Mouse (Mus musculus) NIH3T3 (cell line): Measurements from ENCODE around the gene Tada2b.
A peak's percentile ranks its signal among the peaks of the same experiment; 100 is the strongest.

Experiments used
- DNase-seq: peaks from one replicate; pipeline ENCODE4 v3.0.0-alpha.2; 2012; ENCODE audit warnings: low read depth

Tada2b gene

GRCm38 (mm10) chr5:36480398-36480797 lies 3.7 kb downstream of the Tada2b start:
- DNase-seq = peak; percentile 54

DNA sequence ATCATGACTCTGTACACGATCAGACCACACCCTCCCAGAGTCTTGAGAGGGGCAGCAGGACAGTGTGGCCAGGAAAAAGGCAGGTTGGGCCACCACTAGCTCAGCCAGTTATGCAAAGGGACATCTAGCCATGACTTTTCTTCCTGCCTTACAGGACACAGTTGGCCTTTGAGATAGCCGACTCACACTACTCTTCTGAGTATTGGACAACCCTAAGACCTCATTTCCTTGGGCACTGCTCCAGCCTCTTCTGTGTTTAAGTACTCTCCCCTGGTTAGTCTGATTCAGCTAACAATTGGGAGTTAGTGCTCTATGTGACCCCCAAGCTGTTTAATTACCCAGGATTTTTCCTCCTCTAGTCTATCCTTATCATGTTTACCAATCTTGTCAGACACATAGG lies 4.3 kb downstream of the Tada2b start:
- DNase-seq = no peak

GRCm38 (mm10) chr5:36478540-36479420 lies 5.3 kb downstream of the Tada2b start:
- no peak for DNase-seq

DNA sequence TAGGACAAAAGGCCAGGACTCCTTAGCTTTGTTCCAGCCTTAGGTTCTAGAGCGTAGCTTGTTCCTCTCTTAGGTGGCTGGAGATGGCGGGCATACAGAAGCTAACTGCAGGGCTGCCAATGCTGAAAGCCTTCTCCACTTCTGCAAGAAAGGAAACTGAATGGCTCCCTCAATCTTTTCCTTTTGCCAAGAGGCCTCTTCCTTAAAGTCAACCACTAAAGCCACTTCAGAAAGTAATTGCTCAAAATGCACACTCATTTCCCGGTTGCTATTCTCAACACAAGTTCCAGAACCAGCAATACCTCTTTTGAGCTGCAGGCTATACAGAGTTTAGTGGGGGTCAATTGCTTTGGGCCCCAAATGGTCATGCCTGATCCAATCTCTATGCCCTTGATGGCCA lies 6.6 kb downstream of the Tada2b start:
- no peak for DNase-seq

GRCm38 (mm10) chr5:36474283-36474682 lies 9.8 kb downstream of the Tada2b start:
- DNase-seq = peak; percentile 88

DNA sequence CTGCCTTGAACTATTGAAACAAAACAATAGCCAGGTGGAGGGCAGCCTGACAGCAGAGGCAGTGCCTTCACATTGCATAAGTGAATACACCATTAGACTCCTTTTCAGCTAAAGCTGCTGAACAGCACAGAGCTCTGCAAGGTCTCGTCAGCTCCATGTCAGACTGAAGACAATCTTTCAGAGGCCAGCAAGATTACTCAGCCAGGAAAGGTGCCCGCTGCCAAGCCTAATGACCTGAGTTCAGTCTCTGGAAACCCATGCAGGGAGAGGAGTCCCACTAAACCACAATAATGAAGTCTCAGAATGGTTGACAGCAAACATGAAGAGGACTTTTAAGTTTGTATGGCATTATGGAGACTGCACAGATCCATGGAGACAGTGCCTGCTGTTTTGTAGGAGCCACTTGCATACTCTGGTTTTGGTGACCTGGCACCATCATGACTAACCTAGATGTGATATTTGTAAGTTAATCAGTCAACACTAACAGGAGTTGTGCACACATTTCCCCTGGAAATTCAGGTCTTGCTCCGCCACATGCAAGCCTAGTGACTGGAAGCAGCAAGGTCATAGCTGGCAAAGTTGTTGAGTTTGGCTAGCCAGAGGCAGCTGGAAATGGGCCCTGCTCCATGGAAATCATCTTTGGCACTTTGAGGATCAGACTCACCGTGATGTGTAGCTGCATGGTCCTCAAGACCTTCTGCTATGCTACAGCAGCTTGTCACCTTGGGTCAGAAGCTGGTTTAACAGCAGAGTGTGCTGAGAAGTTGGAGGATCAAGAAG lies 11.0 kb downstream of the Tada2b start:
- no peak for DNase-seq

- DNase-seq = no peak
Measured at GRCm38 (mm10) chr5:36471206-36471605, 12.9 kb downstream of the Tada2b start.

DNA sequence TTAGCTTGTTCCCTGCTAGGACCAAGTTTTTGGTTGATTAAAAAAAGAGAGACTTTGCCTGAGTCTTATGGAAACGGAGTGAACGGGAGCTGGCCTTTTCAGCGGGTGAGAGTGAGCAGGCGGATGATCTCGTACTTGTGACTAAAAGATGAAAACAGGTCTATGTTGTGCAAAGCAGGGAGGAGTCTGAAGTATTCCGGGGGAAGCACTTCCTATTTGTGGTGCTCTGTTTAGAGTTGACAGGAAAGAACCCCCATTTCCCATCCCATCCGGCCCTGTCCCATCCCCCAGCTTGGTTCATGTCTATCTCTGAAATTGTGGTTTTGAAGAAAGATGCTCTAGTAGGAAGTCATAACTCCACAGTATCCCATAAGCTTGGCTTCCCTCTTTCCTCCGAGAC lies 18.2 kb downstream of the Tada2b start:
- DNase-seq = no peak

- peak; percentile 99 for DNase-seq
Measured at GRCm38 (mm10) chr5:36464709-36465661, 19.1 kb downstream of the Tada2b start, which contains the start of gene Grpel1. Gene Grpel1 (plus strand): TSS chr5:36464998.

DNA sequence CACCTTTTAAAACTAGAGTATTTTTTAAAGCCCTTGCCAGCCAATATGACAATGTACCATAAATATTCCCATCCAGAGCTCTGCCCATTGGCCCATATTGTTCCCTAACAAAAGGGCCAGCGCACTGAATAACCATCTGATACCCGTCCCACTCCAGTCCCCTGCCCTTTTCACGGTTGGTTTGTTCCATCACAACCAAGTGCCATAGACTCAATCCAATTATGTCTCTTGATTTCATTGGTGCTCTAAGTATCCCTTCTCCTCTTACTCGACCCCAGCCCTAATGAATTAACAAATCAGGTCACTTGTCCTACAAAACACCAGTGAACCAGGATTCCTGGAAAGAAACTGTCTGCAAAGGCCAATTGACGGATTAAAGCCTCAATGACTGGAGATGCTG lies 20.7 kb downstream of the Tada2b start:
- no peak for DNase-seq

GRCm38 (mm10) chr5:36462810-36463209 lies 21.3 kb downstream of the Tada2b start:
- peak; percentile 81 for DNase-seq

GRCm38 (mm10) chr5:36461231-36461630 lies 22.9 kb downstream of the Tada2b start:
- peak; percentile 39 for DNase-seq

GRCm38 (mm10) chr5:36460712-36461111 lies 23.4 kb downstream of the Tada2b start:
- no peak for DNase-seq

GRCm38 (mm10) chr5:36458926-36459325 lies 25.2 kb downstream of the Tada2b start:
- peak; percentile 74 for DNase-seq

- peak; percentile 47 for DNase-seq
Measured at GRCm38 (mm10) chr5:36457706-36458105, 26.4 kb downstream of the Tada2b start.

- DNase-seq = no peak
Measured at GRCm38 (mm10) chr5:36452821-36453220, 31.3 kb downstream of the Tada2b start.

- no peak for DNase-seq
Measured at GRCm38 (mm10) chr5:36451872-36452389, 32.2 kb downstream of the Tada2b start.

- DNase-seq = no peak
Measured at GRCm38 (mm10) chr5:36451119-36451518, 33.0 kb downstream of the Tada2b start.

- no peak for DNase-seq
Measured at GRCm38 (mm10) chr5:36449710-36450358, 34.3 kb downstream of the Tada2b start.

DNA sequence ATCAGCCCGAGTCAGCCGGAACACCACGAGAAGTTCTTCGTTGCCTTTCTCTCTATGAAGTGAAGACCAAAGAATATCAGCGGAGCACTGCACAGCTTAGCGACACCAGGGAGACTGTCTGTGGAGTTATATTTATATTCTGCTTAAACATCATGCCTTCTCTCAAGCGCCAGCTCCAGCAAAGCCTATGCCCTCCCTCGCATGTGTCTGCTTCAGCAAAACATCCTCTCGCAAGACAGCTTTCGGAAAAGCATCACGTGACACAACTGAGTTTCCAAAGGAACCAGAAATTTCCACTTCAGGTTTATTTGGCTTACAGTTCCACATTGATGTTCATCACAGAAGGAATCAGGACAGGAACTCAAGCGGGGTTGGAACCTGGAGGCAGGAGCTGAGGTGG lies 36.2 kb downstream of the Tada2b start:
- no peak for DNase-seq
